Mouse (Mus musculus) NIH3T3 (cell line): ENCODE results near the gene Wdr24.
A peak's percentile ranks its signal among the peaks of the same experiment; 100 is the strongest.
"Not testable (repeated sequence)": the region's sequence is repeated elsewhere in the genome, so short reads cannot be mapped to it uniquely, and the experiment has no call there.

Source experiments
- DNase-seq: peaks from one replicate; pipeline ENCODE4 v3.0.0-alpha.2; 2012; ENCODE audit warnings: low read depth

Gene Wdr24

GRCm38 (mm10) chr17:25860832-25861703 is 37.6 kb downstream of the Wdr24 start, which contains the start of gene Wdr90:
Wdr90 (minus strand) TSS chr17:25861501.
- peak; percentile 96 for DNase-seq

GRCm38 (mm10) chr17:25861704-25862612 is 38.5 kb downstream of the Wdr24 start:
- DNase-seq: no peak

GRCm38 (mm10) chr17:25863681-25864080 is 40.3 kb downstream of the Wdr24 start:
- DNase-seq: no peak

DNA sequence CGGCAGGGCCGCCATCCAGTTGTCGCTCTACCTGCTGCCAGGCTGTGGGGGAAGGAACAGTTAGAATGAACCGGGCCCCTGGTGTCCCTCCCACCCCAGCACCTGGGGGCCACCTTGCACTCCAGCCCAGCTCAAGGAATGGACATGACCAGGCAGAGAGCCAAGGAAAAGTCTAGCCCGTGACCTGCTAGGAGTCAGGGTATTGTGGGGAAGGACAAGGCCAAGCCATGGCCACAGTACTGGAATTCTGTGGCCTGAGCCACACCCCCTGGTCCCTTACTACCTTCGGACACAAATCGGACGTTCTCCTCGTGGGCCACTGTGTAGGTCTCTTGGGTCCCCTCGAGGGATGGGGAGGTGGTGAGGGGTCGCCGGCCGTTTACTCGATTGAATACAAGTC is 40.9 kb downstream of the Wdr24 start:
- DNase-seq: no peak

GRCm38 (mm10) chr17:25865288-25865687 is 41.9 kb downstream of the Wdr24 start:
- DNase-seq: no peak

DNA sequence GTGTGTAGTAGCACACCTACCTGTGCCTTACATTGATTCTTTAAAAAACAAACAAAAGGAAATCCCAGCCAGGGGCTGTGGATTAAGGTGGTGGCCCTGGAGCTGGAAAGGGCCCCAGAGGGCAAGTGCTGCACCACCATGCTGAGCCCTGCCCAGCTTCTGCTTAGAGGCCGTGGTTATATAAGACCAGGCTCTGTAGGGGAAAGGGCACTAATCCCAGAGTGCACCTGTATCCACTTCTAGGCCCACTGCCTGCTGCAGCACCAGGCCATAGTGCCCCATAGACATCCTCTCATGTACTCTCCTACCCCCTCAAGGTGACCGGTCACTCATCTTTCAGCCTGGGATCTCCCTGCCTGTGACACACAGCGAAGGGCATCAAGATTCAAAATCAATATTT is 42.7 kb downstream of the Wdr24 start:
- DNase-seq: no peak

DNA sequence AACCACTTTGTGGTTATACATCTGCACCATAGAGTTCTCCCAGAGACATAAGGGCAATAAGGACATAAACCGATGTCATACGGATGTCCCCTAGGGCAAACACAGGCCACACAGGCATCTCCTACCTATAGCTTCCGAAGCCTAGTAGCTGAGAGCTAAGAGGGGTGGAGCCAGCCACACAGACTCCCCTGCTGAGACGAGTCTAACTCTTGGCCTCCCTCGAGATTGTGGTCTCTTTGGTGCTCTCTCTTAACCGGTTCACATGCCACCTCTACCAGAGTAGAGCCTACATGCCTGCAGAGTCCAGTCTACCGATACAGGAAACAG is 44.0 kb downstream of the Wdr24 start:
- no peak for DNase-seq

GRCm38 (mm10) chr17:25867836-25868600 is 44.6 kb downstream of the Wdr24 start:
- peak; percentile 57 for DNase-seq

DNA sequence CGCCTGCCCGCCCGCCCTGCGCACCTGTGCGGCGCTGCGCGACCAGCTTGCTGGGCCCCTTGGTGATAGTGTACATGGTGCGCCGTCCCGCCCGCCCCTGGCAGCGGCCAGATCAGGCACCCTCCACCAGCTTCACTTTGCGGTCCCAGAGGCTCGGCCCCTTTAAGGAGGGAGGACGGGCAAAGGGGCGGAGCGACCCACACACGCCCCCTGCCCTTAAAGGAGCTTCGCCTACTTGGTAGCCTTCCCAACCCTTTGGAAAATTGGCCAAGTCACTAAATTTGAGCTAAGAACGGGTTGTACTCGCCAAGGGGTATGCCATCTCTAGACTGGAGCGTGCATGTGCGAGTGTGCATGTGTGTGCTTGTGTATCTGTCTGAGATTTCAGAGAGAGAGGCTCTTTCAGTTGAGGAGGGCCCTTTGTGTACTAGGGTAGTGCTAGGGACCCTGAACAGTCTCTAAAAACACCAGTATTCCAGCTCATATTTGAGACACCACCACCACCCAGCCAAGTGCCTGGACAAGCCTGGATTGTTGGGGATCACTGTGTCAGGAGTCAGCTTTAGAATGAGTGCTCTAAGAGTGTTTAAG is 45.3 kb downstream of the Wdr24 start, which contains the start of gene Mcrip2:
Mcrip2 (minus strand) TSS at position 164 of the 591 bp plus-strand sequence.
- peak; percentile 90 for DNase-seq

GRCm38 (mm10) chr17:25869498-25869897 is 46.1 kb downstream of the Wdr24 start:
- no peak for DNase-seq

GRCm38 (mm10) chr17:25869954-25870353 is 46.5 kb downstream of the Wdr24 start:
- no peak for DNase-seq

DNA sequence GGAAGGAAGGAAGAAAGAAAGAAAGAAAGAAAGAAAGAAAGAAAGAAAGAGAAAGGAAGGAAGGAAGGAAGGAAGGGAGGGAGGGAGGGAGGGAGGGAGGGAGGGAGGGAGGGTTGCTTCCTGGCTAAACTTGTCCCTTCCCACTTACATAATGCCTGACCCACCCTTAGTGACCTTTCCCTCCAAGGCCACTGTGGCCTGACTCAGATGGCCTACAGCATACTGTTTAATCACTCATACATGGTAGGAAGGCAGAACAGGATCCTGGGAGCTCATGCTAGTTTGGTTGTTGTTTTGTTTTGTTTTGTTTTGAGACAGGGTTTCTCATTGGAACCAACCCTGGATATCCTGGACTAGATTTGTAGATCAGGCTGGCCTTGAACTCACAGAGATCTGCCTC is 48.1 kb downstream of the Wdr24 start:
- not testable (repeated sequence) for DNase-seq

DNA sequence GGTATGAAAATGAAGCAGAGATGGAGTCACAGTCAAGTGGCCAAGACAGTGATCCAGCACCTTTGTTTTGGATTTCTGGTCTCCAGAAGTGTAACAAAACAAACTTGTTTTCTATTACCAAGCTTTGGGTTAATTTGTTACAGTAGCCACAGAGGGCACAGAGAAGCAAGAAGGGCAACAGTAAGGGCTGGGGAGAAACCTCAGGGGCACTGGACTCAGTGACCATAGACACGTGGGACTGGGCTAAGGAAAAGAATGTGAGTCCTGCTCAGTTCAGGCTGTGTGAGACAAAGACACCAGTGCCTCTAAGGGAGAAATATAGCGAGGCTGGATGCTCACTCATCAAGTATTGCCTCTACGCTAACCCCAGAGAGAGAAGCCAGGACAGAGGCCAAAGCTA is 49.2 kb downstream of the Wdr24 start:
- no peak for DNase-seq

DNA sequence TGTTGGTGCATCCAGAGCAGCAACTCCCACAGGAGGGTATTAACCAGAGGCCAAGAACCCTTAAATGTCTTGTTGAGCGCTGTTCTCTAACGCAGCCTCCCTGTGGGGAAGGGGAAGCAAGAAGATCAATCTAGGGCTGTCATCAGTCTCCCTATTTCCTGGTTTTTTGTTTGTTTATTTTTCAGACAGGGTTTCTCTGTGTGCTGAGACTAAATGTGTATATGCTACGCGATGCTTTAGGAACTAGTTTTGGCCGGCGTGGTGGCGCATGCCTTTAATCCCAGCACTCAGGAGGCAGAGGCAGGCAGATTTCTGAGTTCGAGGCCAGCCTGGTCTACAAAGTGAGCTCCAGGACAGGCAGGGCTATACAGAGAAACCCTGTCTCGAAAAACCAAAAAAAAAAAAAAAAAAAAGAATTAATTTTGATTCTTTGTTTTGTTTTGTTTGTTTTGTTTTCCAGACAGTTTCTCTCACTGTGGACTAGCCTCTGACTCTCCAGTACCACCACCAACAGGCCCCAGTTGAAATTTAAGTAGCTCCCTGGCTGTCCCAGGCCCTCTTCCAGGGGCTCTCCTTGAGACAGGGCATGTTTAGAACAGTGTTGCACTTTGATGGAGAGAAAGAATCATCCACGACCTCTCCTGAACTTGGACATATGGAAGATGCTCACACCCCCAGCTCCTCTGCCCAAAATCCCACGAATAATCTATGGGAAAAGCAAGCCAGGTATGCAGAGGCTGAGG is 50.1 kb downstream of the Wdr24 start:
- DNase-seq: no peak

- DNase-seq: no peak
Measured at GRCm38 (mm10) chr17:25874148-25874720, 50.8 kb downstream of the Wdr24 start.

DNA sequence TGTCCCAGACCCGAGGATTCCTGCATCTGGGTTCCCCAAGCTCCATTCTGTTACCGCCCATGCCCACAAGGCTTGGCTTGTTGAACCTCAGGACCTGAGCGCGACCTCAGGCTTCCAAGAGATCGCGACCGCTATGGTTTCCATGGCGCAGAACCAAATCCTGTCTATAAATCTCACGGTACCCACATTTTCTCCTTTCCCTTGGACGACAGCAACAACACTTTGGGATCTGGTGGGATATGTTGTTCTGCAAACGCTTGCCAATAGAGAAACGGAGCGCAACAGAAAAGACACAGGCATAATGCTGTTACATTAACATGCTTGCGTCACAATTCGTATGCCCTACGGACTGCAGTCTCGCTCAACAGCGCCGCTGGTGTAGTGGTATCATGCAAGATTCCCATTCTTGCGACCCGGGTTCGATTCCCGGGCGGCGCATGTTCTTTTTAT is 51.3 kb downstream of the Wdr24 start, which contains the start of gene Mettl26:
Mettl26 (plus strand) TSS at position 354 of the 450 bp plus-strand sequence.
- DNase-seq: peak; percentile 98

DNA sequence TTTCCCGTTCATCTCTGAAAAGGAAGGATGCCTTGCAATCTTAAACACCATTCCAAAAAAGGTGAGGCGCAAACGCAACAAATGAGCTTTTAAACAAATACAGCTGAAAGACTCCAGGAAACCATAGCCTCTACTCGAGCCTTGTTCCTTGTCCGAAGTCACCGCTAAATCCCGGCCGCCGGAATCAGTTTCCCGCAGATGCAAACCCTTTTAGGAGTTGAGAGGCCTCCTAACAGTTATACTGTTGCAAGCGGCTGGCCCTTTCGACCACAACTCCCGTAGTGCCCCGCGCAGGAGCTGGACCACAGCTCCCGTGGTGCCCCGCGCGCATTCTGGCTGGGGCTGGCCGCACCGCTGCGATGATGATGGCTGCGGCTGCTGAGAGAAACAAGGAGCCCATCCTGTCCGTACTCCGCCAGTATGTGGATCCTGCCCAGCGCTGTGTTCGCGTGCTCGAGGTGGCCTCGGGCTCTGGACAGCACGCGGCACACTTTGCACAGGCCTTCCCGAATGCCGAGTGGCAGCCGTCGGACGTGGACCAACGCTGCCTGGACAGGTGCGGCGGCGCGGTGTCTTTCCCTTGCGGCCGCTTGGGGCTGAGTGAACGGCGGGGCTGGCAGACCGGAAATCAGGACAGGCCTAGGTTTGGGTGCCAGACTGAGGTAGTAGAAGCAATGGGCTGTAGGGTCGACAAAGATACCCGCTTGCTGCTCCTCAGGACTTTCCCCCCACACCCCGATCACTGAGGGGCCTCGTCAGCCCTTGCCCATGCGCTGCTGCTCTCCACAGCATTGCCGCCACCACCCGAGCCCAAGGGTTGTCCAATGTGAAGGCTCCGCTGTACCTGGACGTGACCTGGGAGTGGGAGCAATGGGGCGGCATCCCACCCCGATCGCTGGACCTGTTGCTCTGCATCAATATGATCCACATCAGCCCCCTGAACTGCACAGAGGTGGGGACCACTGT is 52.0 kb downstream of the Wdr24 start:
- peak; percentile 94 for DNase-seq

- no peak for DNase-seq
Measured at GRCm38 (mm10) chr17:25876347-25876915, 53.0 kb downstream of the Wdr24 start.

DNA sequence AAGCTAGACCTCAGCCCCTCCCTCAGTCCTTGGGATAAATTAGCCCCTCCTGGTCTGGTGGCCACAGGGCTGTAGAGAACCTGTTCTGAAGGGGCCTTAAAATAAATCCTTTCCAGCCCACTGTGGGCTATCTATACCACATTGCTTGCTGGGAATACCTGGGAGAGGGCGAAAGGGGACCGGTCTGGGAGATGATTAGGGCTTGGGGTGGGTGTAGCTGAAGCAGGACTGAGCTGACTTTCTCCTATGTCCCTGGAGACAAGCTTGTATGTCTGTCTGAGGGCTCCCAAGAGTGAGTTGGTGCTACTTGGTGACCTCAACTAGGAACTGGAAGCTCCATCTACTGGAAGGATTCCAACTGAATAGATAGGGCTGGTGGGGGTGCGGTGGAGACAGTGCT is 53.6 kb downstream of the Wdr24 start:
- DNase-seq: no peak
